Mouse (Mus musculus): ENCODE results near the gene Nudt13. TPM values are rescaled to one million over a fixed set of nuclear protein-coding genes. Genes with fewer than 3 reads are reported as not detected.
A peak's percentile ranks its signal among the peaks of the same experiment; 100 is the strongest.

The Nudt13 gene
- polyA plus RNA-seq, 1 experiment from 2014 or later: 22.8 TPM

DNA sequence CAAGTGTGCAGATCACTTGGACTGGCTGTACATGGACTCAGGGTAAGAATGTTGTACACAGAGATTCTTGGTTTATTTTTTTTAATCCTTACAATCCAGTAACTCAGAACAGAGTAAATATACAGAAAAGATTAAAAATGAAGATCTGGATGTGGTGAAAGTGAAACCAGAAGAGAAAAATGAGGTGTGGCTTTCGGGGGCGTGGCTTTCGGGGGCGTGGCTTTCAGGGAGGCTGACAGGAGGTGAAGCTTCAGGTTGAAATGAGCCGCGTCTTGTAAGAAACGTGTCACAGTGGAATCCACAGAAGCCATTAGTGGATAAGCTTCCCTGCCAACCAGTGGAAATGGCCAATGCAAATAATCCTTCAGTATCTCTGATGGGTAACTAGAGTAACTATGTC is 46.4 kb downstream of the Nudt13 start:
- H3K4me3 ChIP-seq (replicated peaks): no peak overlapping the region
- H3K27me3 ChIP-seq: no peaks in the 10 kb centered on the region
- H3K36me3 ChIP-seq: peaks cover 62% of the 10 kb centered on the region
- no peak overlapping the region for H3K4me2 ChIP-seq (replicated peaks)
- no peak overlapping the region for H3K27ac ChIP-seq (replicated peaks)
- no peaks in the 10 kb centered on the region for H3K4me1 ChIP-seq
- H3K9me3 ChIP-seq (replicated peaks): no peaks in the 10 kb centered on the region
- 77% methylated on average over 7 of the region's 7 CpGs for WGBS
- no peak for ATAC-seq (ENCODE audit: insufficient number of reproducible peaks, low FRiP score, low TSS enrichment, low read depth)
- no peak overlapping the region for H3K9ac ChIP-seq

DNA sequence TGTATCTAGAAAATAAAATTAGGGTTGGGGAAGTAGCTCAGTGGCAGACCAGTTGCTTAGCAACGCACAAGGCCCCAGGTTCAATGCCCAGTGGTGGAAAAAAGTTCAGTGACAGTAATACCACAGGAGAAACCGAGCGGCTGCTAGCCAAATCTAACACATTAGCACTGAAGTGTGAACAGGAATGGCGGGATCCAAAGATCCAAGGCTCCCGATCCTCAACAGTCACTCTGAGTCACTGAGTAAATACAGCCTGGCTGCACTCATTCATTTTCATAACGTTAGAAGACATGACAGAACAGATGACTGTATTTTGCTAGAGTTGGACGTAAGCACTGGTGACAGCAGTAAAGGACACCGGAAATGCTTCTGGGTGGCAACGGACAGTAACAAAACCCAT is 51.4 kb downstream of the Nudt13 start:
- no peak for ATAC-seq (ENCODE audit: insufficient number of reproducible peaks, low FRiP score, low TSS enrichment, low read depth)
- H3K27ac ChIP-seq (replicated peaks): no peak overlapping the region
- H3K27me3 ChIP-seq: no peaks in the 10 kb centered on the region
- H3K4me3 ChIP-seq (replicated peaks): no peak overlapping the region
- H3K9me3 ChIP-seq (replicated peaks): no peaks in the 10 kb centered on the region
- peaks cover 19% of the 10 kb centered on the region for H3K4me1 ChIP-seq
- H3K9ac ChIP-seq: no peak overlapping the region
- 89% methylated on average over 9 of the region's 9 CpGs for WGBS
- peaks cover 40% of the 10 kb centered on the region for H3K36me3 ChIP-seq
- no peak overlapping the region for H3K4me2 ChIP-seq (replicated peaks)

DNA sequence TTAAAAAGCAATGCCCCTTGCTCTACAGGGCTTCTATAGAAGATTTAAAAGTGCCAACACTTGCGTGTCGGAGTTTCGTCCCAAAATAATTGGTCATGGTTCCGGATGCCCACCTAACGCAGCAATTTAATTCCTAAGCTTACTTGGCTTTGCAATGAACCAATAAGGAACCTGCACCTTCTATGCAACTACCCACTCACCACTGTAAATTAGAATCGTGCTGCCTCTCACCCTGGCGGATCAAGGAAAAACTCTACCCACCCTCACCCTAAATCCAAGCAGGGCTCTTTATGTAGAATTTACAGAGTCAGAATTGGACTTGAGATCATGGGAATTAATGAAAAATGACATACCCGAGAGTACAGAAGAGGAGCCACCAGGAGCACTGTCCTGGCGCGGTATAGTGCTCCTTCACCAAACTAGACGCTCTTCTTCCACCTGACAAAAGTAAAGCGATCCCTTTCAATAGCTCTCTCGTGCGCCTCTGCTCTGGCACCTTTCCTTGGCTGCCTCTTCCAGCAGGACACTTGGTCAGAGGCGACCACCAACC is 53.0 kb downstream of the Nudt13 start:
- Histone ChIP-seq H3K9ac (peak overlapping the region; percentile 72), H3K4me3 (replicated peaks) (peak overlapping the region; percentile 83), H3K36me3 (peaks cover 34% of the 10 kb centered on the region), H3K9me3 (replicated peaks) (no peaks in the 10 kb centered on the region), H3K27ac (replicated peaks) (peak overlapping the region; percentile 94), H3K4me2 (replicated peaks) (peak overlapping the region; percentile 69), H3K4me1 (peaks cover 19% of the 10 kb centered on the region), H3K27me3 (no peaks in the 10 kb centered on the region)
- peak; percentile 63 for ATAC-seq (ENCODE audit: insufficient number of reproducible peaks, low FRiP score, low TSS enrichment, low read depth)
- WGBS: 1% methylated on average over 15 of the region's 15 CpGs

DNA sequence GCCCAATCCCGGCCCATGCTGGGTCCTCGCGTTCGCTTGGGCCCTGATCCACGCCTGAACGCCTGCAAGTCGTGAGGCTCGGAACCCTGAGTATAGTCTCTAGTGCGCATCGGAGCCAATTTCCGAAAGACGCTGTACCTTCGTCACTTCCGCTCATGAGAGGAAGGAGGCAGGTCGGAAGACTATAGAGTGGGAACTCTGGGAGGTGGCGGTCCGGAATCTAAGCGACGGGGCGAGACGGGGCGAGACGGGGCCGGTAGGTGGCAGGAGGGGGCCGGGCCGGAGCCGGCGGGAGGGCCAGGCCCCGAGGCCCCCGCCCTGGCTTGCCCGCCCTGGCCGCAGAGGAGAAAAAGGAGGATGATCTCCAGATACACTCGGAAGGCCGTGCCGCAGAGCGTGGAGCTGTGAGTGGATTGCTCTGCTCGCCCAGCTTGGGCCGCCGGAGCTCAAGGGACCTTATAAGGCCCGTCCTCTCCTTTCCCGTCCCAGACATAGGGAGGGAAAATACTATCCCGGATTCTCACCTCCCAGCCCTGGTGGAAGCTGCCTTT is 53.6 kb downstream of the Nudt13 start, which contains the start of the genes Ecd and Fam149b:
Gene Ecd, minus strand, starts transcription at position 131 of the 551 bp plus-strand sequence.
Gene Fam149b, plus strand, starts transcription at position 172 of the 551 bp plus-strand sequence.
- Histone ChIP-seq H3K9ac (peak within 1 kb of the TSS; percentile 97), H3K4me2 (replicated peaks) (peak within 1 kb of the TSS; percentile 69)
- ATAC-seq (ENCODE audit: insufficient number of reproducible peaks, low FRiP score, low TSS enrichment, low read depth): peak; percentile 98

DNA sequence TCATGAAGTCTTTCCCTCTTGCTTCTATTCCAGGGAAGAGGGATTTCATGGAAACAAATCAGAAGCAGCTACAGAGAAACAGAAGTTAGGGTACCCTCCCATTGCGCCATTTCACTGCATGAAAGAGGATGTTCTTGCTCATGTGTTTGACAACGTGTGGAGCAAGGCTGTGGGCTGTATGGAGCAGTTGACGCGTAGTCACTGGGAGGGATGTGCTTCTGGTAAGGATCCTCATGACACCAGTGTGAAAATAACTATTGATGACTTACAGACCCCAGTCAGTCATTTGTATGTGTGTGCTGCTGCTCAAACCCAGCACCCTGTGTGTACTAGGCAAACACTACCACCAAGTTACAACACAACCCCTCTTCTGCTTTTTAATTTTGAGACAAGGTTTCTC is 68.7 kb downstream of the Nudt13 start:
- no peaks in the 10 kb centered on the region for H3K27me3 ChIP-seq
- no peak overlapping the region for H3K4me3 ChIP-seq (replicated peaks)
- H3K9ac ChIP-seq: no peak overlapping the region
- WGBS: 90% methylated on average over 4 of the region's 4 CpGs
- no peak for ATAC-seq (ENCODE audit: insufficient number of reproducible peaks, low FRiP score, low TSS enrichment, low read depth)
- H3K4me1 ChIP-seq: no peaks in the 10 kb centered on the region
- no peak overlapping the region for H3K27ac ChIP-seq (replicated peaks)
- no peak overlapping the region for H3K4me2 ChIP-seq (replicated peaks)
- no peaks in the 10 kb centered on the region for H3K9me3 ChIP-seq (replicated peaks)
- H3K36me3 ChIP-seq: peaks cover 78% of the 10 kb centered on the region

More for the DNA sequence above, 53.6 kb downstream of the Nudt13 start, which contains the start of the genes Ecd and Fam149b:
- WGBS: under 1% methylated on average over 42 of the region's 42 CpGs
- Histone ChIP-seq H3K27ac (replicated peaks) (peak within 1 kb of the TSS; percentile 94), H3K27me3 (no peaks in the 10 kb centered on the region), H3K9me3 (replicated peaks) (no peaks in the 10 kb centered on the region), H3K36me3 (peaks cover 34% of the 10 kb centered on the region), H3K4me3 (replicated peaks) (peak within 1 kb of the TSS; percentile 83), H3K4me1 (peaks cover 19% of the 10 kb centered on the region)

Other genes with a start within 250 kb of the Nudt13 start
- gene Saysd1, start 156.2 kb upstream of the Nudt13 start, polyA plus RNA-seq (2015; fragmentation: Nextera tagmentation; extraction: Ambion mirVana): 12.9 and 13.2 TPM in 2 replicates
- 4.7 and 5.5 TPM in 2 replicates for gene Kcnk5, start 112.9 kb upstream of the Nudt13 start, polyA plus RNA-seq (2015; fragmentation: Nextera tagmentation; extraction: Ambion mirVana)
- gene Kcnk16, start 25.5 kb upstream of the Nudt13 start, polyA plus RNA-seq (2015; fragmentation: Nextera tagmentation; extraction: Ambion mirVana): 0.12 and 0.68 TPM in 2 replicates
- 47.3 and 54.4 TPM in 2 replicates for gene Ecd, start 53.4 kb downstream of the Nudt13 start, polyA plus RNA-seq (2015; fragmentation: Nextera tagmentation; extraction: Ambion mirVana)
- 36.0 and 36.9 TPM in 2 replicates for gene Fam149b, start 53.5 kb downstream of the Nudt13 start, polyA plus RNA-seq (2015; fragmentation: Nextera tagmentation; extraction: Ambion mirVana)
- gene Dnajc9, start 94.2 kb downstream of the Nudt13 start, polyA plus RNA-seq (2015; fragmentation: Nextera tagmentation; extraction: Ambion mirVana): 168 and 176 TPM in 2 replicates
- gene Mrps16, start 98.9 kb downstream of the Nudt13 start, polyA plus RNA-seq (2015; fragmentation: Nextera tagmentation; extraction: Ambion mirVana): 82.9 and 90.6 TPM in 2 replicates
- 4.2 and 7.3 TPM in 2 replicates for gene Cfap70, start 157.5 kb downstream of the Nudt13 start, polyA plus RNA-seq (2015; fragmentation: Nextera tagmentation; extraction: Ambion mirVana)
- 56.4 and 61.7 TPM in 2 replicates for gene Anxa7, start 185.4 kb downstream of the Nudt13 start, polyA plus RNA-seq (2015; fragmentation: Nextera tagmentation; extraction: Ambion mirVana)
- gene Mss51, start 202.2 kb downstream of the Nudt13 start, polyA plus RNA-seq (2015; fragmentation: Nextera tagmentation; extraction: Ambion mirVana): 1.9 and 2.0 TPM in 2 replicates